Mouse (Mus musculus) liver, adult (tissue): ENCODE results near the gene Ttbk1.

ENCODE experiments used
- GATA4 ChIP-seq: IDR thresholded peaks from 2 replicates; pipeline ENCODE4 v1.6.1; 2014; ENCODE audit warnings: mild to moderate bottlenecking, low read length; ENCODE audit not compliant: insufficient replicate concordance

Ttbk1 gene

DNA sequence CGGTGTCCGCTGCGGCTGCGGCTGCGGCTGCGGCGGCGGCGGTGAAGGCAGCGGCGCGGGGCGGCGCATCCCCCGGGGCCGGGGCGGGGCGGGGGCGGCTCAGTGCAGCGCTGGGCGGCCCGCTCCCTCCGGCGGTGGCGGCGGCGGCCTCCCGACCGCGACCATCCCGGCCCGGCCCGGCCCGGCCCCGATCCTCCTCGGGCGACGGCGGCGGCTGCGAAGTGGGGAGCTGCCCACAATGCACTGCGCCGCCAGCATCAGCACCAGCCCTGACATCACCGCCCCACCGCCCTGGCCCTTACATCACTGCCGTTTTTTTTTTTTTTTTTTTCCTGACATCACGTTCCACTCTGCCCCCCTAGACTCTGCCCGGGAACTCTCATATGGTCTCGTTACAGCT, at the start of gene Ttbk1:
TSS of gene Ttbk1 (minus strand) at position 245 of the 400 bp plus-strand sequence.
- no peak for TF ChIP-seq GATA4

DNA sequence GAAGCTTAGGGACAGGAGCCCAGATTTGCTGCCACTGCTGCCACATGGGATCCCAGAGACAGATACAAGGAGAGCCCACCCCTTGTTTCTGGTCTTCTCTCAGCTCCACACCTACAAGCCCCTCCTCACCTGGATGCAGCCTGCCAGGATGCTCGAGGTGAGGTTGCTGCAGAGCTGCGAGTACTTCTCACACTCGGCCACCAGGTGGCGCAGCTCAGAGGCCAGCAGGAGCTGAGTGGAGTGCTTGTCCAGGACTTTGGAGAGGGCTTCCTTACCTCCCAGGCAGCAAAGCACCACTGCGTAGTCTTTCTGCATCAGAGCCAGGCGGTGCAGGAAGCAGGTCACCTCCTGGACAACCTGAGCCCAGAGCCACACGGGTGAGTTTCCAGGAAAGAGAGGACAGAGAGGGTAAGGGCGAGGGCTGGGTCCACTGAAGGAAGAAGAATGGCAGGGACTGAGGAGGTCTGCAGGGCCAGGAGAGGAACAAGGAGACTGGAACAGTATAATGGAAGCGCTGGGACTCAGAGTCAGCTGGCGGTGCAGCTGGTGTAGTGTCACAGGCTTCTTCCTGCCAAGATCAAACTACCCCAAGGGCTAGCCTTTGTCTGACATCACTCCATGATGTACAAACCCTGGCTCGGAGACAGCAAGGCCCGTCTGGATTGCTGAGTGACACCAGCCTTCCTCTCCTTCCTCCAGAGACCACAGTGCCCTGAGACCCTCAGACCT, 38.3 kb upstream of the Ttbk1 start:
- no peak for TF ChIP-seq GATA4

DNA sequence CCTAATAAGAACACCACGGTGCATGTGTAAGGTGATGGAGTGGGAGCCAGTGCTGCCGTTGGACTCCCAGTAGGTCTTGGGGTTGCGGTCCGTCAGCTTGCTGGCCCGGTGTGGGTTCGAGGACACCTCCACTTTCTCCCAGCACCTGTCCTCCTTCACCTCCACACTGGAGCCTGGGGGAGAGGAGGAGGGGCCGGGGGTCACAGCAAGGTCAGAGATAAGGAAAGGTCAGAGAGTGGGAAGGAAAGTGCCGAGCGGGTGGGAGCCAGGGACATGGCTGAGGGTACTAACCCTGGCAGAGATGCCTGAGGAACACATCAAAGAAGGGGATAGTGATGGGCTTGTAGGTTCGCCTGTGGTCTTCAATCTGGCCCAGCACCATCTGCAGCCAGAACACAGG, 37.6 kb upstream of the Ttbk1 start:
- no peak for TF ChIP-seq GATA4

DNA sequence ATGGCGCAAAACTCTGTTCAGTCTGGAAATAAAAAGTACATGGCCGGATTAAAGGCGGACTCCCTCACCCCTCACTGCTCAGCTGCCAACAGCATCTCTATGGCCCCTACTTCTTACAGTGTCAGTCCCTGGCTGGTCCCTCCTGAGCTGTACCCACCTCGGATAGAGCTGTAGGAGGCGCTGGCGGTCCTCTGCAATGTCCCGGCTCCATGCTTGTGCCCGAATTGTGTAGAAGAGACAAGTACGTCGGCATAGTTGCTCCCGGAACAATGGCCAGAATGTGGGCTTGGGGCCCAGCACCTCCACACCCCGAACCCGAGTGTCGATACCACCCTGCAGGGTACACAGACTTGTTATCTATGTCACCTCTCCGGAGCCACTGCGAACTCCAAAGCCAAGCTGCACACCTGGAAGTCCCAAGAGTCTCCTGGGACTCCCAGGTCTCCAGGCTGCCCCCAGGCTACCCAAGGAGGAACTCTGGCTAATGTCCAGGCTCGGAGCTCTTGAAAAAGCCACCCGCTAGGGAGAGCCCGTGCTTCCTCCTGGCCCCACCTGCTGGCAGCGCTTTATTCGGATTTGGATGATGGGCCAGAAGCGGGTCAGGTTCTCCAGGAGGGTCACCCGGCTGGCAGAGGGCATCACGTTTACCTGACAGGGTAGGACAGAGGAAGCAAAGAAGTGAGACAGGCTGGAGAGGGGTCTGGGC, 34.6 kb upstream of the Ttbk1 start:
- no peak for TF ChIP-seq GATA4

DNA sequence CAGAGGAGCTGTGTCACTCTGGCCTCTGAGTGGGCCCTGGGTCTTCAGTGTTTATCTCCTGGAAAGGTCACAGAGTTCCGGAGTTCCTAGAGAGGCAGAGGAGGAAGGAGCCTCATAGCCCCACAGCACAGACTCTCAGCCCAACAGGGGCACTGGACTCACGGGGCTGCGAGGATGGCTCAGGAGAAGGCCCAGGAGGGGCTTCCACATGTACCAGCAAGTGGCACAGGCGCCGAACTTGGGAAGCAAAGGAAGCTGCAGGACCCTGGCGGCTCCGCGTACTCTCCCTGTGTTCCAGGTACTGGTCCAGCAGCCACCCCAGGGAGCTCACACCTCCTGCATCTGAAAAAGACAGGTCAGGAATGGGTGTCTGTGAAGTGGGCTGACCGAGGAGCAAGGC, 33.7 kb upstream of the Ttbk1 start:
- no peak for TF ChIP-seq GATA4

DNA sequence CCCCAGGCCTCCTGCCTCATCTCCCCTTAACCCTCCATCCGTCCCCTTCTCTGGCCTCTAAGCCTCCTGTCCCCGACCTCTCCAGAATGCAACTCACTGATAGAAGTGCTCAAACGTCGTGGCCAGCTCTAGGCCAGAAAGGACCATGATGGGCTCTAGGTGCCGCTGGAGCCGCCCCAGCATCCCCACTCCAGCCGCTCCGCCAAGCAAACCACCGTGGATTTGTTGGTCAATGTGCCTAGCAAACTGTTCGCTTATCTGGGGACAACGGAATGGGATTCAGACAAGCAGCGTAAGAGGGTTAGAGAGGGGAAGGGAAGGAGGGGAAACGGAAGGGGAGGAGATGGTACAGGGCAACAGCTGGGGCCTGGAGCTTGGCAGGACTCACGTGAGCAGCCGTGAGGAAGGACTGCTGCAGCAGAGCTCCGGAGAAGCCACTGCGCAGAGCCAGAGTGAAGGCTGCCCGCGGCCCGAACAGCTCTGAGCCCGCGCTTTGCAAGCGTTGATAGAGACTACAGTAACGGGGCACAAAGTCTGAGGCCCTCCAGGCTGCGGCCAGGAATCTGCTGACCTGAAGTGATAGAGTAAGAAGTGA, 33.0 kb upstream of the Ttbk1 start:
- TF ChIP-seq GATA4: no peak

DNA sequence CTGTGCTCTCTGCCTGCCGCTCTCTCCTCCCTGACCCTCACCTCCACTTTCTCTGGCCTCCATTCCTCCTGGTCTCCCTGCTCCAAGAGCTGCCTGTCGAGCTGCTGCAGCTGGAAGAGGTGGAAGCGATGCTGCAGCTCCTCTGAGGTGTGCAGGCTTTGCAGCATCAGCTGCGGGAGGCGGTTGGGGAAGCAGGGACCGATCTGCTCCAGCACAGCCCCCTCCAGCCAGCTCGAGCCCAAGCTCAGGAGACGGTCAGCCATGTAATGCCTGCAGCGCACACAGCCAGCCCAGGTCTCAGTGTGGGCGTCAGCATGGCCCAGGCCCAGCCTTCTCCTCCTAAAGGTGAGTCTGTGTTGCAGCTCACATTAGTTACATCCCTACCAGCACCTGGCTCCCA, 32.5 kb upstream of the Ttbk1 start:
- TF ChIP-seq GATA4: no peak

DNA sequence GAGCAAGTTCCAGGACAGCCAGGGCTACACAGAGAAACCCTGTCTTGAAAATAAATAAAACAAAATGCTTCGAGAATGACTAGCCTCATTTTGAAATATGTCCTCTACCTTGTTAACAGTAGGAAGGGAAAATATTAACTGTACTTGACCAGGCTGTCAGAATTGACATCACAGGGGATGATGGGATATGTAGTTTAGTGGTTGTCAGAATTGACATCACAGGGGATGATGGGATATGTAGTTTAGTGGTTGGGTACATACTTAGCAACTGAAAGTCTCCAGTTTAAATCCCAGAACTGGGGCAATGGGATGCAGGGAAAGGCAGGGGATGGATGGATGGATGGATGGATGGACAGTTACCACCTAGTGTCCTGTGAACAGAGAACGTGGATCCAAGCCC, 25.9 kb upstream of the Ttbk1 start:
- TF ChIP-seq GATA4: no peak

DNA sequence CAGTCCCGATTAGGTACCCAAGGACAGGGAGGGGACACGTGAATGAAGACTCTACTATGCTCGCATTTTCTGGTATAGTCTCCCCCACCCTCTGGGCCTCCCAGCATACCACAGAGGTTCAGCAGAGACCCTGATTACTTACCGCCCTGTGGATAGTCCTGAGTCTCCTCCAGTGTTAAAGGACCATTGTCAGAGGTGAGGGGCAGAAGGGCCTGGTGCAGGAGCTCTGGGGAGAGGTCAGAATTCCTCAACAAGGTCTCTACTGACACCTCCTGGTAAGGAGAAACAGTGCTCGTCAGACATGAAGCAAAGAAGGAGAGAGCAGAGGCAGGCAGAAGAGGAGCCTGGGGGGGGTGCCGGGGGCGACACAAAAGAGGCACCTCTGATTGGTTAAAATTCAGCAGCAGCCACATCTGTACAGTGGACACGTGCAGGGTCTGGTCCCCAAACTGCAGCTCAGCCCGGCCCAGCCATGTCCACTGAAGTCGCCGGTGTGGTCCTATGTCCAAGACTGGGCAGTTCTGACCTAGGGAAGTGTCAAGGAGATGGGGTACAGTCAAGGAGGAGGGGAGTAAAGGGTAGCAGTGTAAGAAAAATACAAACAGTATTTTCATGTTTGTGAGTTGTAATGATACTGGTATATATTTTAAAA, 23.7 kb upstream of the Ttbk1 start:
- no peak for TF ChIP-seq GATA4

DNA sequence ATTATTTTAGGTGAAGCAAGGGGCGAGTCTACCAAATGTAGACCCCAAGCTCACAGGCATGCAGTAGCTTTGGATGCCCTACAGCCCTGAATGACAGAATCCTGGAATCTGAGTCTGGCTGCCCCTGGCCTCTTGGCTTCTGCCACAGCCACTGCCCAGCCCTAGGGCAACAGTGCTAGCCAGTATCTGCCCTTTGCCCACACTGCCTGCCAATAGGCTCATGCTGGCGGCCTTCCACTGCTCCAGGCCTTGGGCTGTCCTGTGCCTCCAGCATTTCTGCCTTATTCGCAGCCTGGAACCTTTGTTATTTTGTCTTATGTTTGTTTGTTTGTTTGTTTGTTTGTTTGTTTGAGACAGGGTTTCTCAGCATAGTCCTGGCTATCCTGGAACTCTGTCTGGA, 18.1 kb upstream of the Ttbk1 start:
- no peak for TF ChIP-seq GATA4

DNA sequence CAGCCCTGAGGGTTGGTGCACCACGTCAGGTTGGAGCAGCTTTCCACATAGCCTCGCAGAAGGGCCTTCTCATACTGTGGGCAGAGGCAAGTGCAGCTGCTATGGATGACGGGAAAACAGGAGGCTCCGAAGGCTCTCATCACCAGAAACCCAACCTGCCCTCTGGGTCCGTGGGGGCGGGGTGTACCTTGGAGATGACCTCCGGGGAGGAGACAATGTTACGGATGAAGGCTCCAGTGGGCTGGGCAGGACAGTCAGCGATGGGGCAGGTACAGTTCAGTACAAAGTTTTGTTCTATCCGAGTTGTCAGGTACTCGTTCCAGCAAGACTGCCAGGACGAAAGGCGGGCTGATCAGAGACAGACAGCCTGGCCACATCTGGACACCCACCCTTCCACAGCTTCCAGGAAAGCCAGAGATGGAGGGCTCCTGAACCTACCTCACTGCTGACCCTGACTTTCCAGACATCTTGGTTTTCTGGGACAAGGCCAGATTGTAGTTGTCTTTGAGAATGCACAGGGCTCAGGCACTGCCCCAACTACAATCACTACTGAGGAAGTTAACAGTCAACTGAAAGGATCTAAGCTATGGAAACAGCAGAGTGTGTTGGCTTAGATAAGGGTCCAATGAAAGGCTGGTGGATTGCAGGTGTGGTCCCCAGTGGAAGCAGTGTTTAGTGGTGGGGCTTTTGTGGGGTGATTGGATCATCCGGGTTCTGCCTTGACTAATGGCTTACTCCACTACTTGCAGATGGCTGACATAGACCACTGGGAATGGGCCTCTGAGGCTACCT, 16.6 kb upstream of the Ttbk1 start:
- no peak for TF ChIP-seq GATA4

DNA sequence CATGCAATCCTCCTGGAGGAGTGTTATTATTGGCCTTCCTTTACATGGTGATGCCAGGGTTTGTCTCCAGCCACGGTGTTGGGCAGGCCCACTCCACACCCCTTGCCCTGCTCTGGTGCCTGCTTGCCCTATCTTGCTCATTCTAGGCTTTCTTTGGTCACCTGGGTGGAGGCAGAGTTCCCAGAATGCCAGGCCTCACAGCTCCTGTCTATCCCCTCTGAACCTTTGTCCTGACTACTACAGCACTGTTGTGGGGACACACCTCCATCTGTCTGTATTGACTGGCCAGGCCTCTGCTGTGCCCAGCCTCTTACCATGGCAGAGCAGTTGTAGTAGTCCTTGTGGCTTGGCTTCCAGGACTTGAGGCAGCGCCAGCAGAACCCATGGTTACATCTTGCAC, 15.3 kb upstream of the Ttbk1 start:
- no peak for TF ChIP-seq GATA4

DNA sequence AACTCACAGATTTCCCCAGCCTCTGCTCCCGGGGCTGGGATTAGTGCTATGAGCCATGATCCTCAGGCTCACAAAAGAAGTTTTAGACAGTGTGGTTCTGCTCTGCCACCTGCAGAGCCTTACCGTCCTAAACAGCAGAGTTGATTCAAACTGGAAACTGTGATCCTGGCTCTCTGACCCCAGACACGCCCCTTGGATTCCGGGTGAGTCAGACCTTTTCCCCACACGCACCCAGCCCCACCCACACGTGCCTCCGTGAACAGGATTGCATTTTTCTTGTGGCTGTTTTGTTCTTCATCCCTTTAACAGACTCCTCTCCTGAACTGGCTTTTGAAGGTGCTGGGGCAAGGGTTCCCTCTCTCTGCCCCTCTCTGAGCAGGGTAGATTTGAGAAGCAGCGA, 10.5 kb upstream of the Ttbk1 start:
- TF ChIP-seq GATA4: no peak

DNA sequence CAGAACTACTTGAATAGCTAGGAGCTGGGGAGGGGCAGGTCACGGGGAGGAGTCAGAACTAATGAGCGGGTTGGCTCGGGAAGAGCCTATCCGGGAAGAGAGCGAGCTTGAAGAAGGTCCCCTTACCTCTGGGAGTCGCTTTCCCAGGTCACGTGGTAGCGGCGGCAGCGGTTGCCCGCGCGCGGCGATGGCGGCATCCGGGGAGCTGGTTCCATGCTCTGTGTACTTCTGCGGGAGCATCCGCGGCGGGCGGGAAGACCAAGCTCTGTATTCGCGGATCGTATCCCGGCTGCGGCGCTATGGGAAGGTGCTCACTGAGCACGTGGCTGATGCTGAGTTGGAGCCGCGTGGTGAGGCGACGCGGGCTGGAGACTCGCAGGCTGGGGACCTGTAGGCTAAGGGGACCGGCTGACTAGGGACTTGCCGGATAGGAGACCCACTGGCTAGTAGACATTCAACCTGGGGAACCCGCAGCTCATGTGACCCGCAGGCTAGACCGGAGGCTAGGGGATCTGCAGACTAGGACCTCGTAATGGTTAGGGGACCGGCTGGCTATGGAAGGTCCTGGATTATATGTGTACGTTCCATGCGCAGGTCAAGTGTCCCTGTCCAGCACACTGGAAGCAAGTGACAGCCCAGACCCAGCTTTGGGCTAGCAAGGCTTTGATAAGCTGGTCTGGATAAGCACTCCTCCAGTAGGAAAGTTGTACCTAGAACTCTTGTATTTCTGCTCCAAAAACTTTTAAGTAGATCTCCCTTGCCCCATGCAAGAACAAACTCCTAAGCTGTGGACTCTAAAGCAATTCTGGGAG, 9.4 kb upstream of the Ttbk1 start, which contains the start of gene Dnph1:
TSS of gene Dnph1 (plus strand) at position 89 of the 812 bp plus-strand sequence.
- TF ChIP-seq GATA4: no peak
